Mouse (Mus musculus): Measurements from ENCODE around the gene Sccpdh. TPM values are rescaled to one million over a fixed set of nuclear protein-coding genes. Genes with fewer than 3 reads are reported as not detected.

Gene Sccpdh
- polyA plus RNA-seq (2015; fragmentation: Nextera tagmentation; extraction: Ambion mirVana) = 9.0 and 9.5 TPM in 2 replicates

GRCm38 (mm10) chr1:179668013-179668805 lies at the start of gene Sccpdh:
Gene Sccpdh (plus strand): TSS chr1:179668210.
- Histone ChIP-seq H3K4me3 (replicated peaks) (peak within 1 kb of the TSS; percentile 65), H3K4me1 (replicated peaks) (peaks cover 7% of the 10 kb centered on the region), H3K27me3 (peaks cover 63% of the 10 kb centered on the region), H3K27ac (replicated peaks) (no peak within 1 kb of the TSS), H3K9ac (peak within 1 kb of the TSS; percentile 47), H3K4me2 (peak within 1 kb of the TSS; percentile 82), H3K36me3 (replicated peaks) (no peaks in the 10 kb centered on the region), H3K9me3 (replicated peaks) (no peaks in the 10 kb centered on the region)
- under 1% methylated on average over 78 of the region's 84 CpGs for WGBS (ENCODE audit: insufficient replicate concordance)
- ATAC-seq (ENCODE audit: insufficient read depth) = peak; percentile 88

- Histone ChIP-seq H3K36me3 (replicated peaks) (peaks cover 48% of the 10 kb centered on the region), H3K4me2 (no peak overlapping the region), H3K27me3 (no peaks in the 10 kb centered on the region), H3K9me3 (replicated peaks) (no peaks in the 10 kb centered on the region), H3K4me1 (replicated peaks) (peaks cover under 1% of the 10 kb centered on the region; the same call in 1 of the 2 replicates), H3K27ac (replicated peaks) (no peak overlapping the region), H3K9ac (no peak overlapping the region), H3K4me3 (replicated peaks) (no peak overlapping the region)
- no peak for ATAC-seq (ENCODE audit: insufficient read depth)
- whole genome bisulfite sequencing (ENCODE audit: insufficient replicate concordance) = 91% methylated on average over 12 of the region's 12 CpGs
Observed at GRCm38 (mm10) chr1:179622665-179623064, 45.3 kb upstream of the Sccpdh start.

GRCm38 (mm10) chr1:179623657-179624056 lies 44.4 kb upstream of the Sccpdh start:
- H3K36me3 ChIP-seq (replicated peaks) = peaks cover 39% of the 10 kb centered on the region
- H3K9ac ChIP-seq = no peak overlapping the region
- H3K4me3 ChIP-seq (replicated peaks) = no peak overlapping the region
- 41% methylated on average over 4 of the region's 4 CpGs for WGBS (ENCODE audit: insufficient replicate concordance)
- ATAC-seq (ENCODE audit: insufficient read depth) = no peak
- no peak overlapping the region for H3K4me2 ChIP-seq
- no peak overlapping the region for H3K27ac ChIP-seq (replicated peaks)
- H3K27me3 ChIP-seq = no peaks in the 10 kb centered on the region
- H3K4me1 ChIP-seq (replicated peaks) = peaks cover 10% of the 10 kb centered on the region
- no peaks in the 10 kb centered on the region for H3K9me3 ChIP-seq (replicated peaks)

GRCm38 (mm10) chr1:179624354-179624753 lies 43.7 kb upstream of the Sccpdh start:
- peaks cover 36% of the 10 kb centered on the region for H3K36me3 ChIP-seq (replicated peaks)
- H3K27ac ChIP-seq (replicated peaks) = no peak overlapping the region
- no peaks in the 10 kb centered on the region for H3K9me3 ChIP-seq (replicated peaks)
- ATAC-seq (ENCODE audit: insufficient read depth) = no peak
- no peak overlapping the region for H3K4me2 ChIP-seq
- 54% methylated on average over 4 of the region's 4 CpGs for WGBS (ENCODE audit: insufficient replicate concordance)
- no peaks in the 10 kb centered on the region for H3K27me3 ChIP-seq
- no peak overlapping the region for H3K9ac ChIP-seq
- H3K4me1 ChIP-seq (replicated peaks) = peaks cover 10% of the 10 kb centered on the region
- H3K4me3 ChIP-seq (replicated peaks) = no peak overlapping the region

GRCm38 (mm10) chr1:179627855-179628254 lies 40.2 kb upstream of the Sccpdh start:
- Histone ChIP-seq H3K27me3 (no peaks in the 10 kb centered on the region), H3K27ac (replicated peaks) (no peak overlapping the region), H3K36me3 (replicated peaks) (peaks cover 29% of the 10 kb centered on the region), H3K9ac (no peak overlapping the region), H3K9me3 (replicated peaks) (no peaks in the 10 kb centered on the region), H3K4me2 (0 out of 2 replicates have a peak overlapping the region, but pooled peaks have one; percentile 6), H3K4me3 (replicated peaks) (no peak overlapping the region), H3K4me1 (replicated peaks) (peaks cover 10% of the 10 kb centered on the region)
- ATAC-seq (ENCODE audit: insufficient read depth) = no peak
- WGBS (ENCODE audit: insufficient replicate concordance) = 77% methylated on average over 4 of the region's 4 CpGs

- whole genome bisulfite sequencing (ENCODE audit: insufficient replicate concordance) = 24% methylated on average over 8 of the region's 8 CpGs
- H3K4me2 ChIP-seq = peak overlapping the region; percentile 6; the same call in 1 of the 2 replicates
- H3K9ac ChIP-seq = no peak overlapping the region
- H3K27me3 ChIP-seq = no peaks in the 10 kb centered on the region
- 0 out of 2 replicates have a peak overlapping the region, but pooled peaks have one; percentile 9 for H3K27ac ChIP-seq (replicated peaks)
- H3K4me3 ChIP-seq (replicated peaks) = no peak overlapping the region
- H3K36me3 ChIP-seq (replicated peaks) = peaks cover 24% of the 10 kb centered on the region
- peaks cover 10% of the 10 kb centered on the region for H3K4me1 ChIP-seq (replicated peaks)
- ATAC-seq (ENCODE audit: insufficient read depth) = peak; percentile 61
- H3K9me3 ChIP-seq (replicated peaks) = no peaks in the 10 kb centered on the region
Observed at GRCm38 (mm10) chr1:179628438-179629106, 39.4 kb upstream of the Sccpdh start.

- no peak for ATAC-seq (ENCODE audit: insufficient read depth)
- Histone ChIP-seq H3K4me2 (no peak overlapping the region), H3K9me3 (replicated peaks) (no peaks in the 10 kb centered on the region), H3K4me3 (replicated peaks) (no peak overlapping the region), H3K4me1 (replicated peaks) (peaks cover 10% of the 10 kb centered on the region), H3K27me3 (no peaks in the 10 kb centered on the region), H3K36me3 (replicated peaks) (peaks cover 18% of the 10 kb centered on the region), H3K9ac (no peak overlapping the region), H3K27ac (replicated peaks) (no peak overlapping the region)
- WGBS (ENCODE audit: insufficient replicate concordance) = 76% methylated on average over 5 of the region's 5 CpGs
Observed at GRCm38 (mm10) chr1:179629276-179629675, 38.7 kb upstream of the Sccpdh start.

GRCm38 (mm10) chr1:179632746-179633413 lies 35.1 kb upstream of the Sccpdh start:
- 61% methylated on average over 11 of the region's 11 CpGs for WGBS (ENCODE audit: insufficient replicate concordance)
- no peaks in the 10 kb centered on the region for H3K9me3 ChIP-seq (replicated peaks)
- peaks cover 7% of the 10 kb centered on the region for H3K4me1 ChIP-seq (replicated peaks)
- H3K27ac ChIP-seq (replicated peaks) = no peak overlapping the region
- no peak overlapping the region for H3K4me2 ChIP-seq
- H3K36me3 ChIP-seq (replicated peaks) = no peaks in the 10 kb centered on the region
- ATAC-seq (ENCODE audit: insufficient read depth) = no peak
- H3K4me3 ChIP-seq (replicated peaks) = no peak overlapping the region
- H3K9ac ChIP-seq = no peak overlapping the region
- H3K27me3 ChIP-seq = no peaks in the 10 kb centered on the region

GRCm38 (mm10) chr1:179633414-179633752 lies 34.6 kb upstream of the Sccpdh start:
- no peak overlapping the region for H3K4me3 ChIP-seq (replicated peaks)
- no peaks in the 10 kb centered on the region for H3K27me3 ChIP-seq
- no peak overlapping the region for H3K27ac ChIP-seq (replicated peaks)
- H3K4me2 ChIP-seq = no peak overlapping the region
- no peak for ATAC-seq (ENCODE audit: insufficient read depth)
- WGBS (ENCODE audit: insufficient replicate concordance) = 12% methylated on average over 1 of the region's 1 CpGs
- no peaks in the 10 kb centered on the region for H3K36me3 ChIP-seq (replicated peaks)
- H3K9me3 ChIP-seq (replicated peaks) = no peaks in the 10 kb centered on the region
- no peak overlapping the region for H3K9ac ChIP-seq
- peaks cover 2% of the 10 kb centered on the region for H3K4me1 ChIP-seq (replicated peaks)

- WGBS (ENCODE audit: insufficient replicate concordance) = 73% methylated on average over 3 of the region's 3 CpGs
- no peaks in the 10 kb centered on the region for H3K9me3 ChIP-seq (replicated peaks)
- H3K27ac ChIP-seq (replicated peaks) = no peak overlapping the region
- no peak overlapping the region for H3K4me3 ChIP-seq (replicated peaks)
- no peaks in the 10 kb centered on the region for H3K27me3 ChIP-seq
- no peak overlapping the region for H3K9ac ChIP-seq
- H3K4me1 ChIP-seq (replicated peaks) = no peaks in the 10 kb centered on the region
- H3K4me2 ChIP-seq = no peak overlapping the region
- H3K36me3 ChIP-seq (replicated peaks) = no peaks in the 10 kb centered on the region
- no peak for ATAC-seq (ENCODE audit: insufficient read depth)
Observed at GRCm38 (mm10) chr1:179634159-179634558, 33.9 kb upstream of the Sccpdh start.

- Histone ChIP-seq H3K27ac (replicated peaks) (no peak overlapping the region), H3K27me3 (0 out of 2 replicates have a peak, but pooled peaks cover 7% of the 10 kb centered on the region), H3K4me3 (replicated peaks) (no peak overlapping the region), H3K36me3 (replicated peaks) (no peaks in the 10 kb centered on the region), H3K9me3 (replicated peaks) (no peaks in the 10 kb centered on the region), H3K4me2 (no peak overlapping the region), H3K9ac (no peak overlapping the region), H3K4me1 (replicated peaks) (0 out of 2 replicates have a peak, but pooled peaks cover 7% of the 10 kb centered on the region)
- WGBS (ENCODE audit: insufficient replicate concordance) = 48% methylated on average over 4 of the region's 4 CpGs
- ATAC-seq (ENCODE audit: insufficient read depth) = no peak
Observed at GRCm38 (mm10) chr1:179642726-179643125, 25.3 kb upstream of the Sccpdh start.

Data from liver, embryonic 15.5 days (tissue).